8 mouse cellular contexts compared by ENCODE assay signal in the genomic region with DNA sequence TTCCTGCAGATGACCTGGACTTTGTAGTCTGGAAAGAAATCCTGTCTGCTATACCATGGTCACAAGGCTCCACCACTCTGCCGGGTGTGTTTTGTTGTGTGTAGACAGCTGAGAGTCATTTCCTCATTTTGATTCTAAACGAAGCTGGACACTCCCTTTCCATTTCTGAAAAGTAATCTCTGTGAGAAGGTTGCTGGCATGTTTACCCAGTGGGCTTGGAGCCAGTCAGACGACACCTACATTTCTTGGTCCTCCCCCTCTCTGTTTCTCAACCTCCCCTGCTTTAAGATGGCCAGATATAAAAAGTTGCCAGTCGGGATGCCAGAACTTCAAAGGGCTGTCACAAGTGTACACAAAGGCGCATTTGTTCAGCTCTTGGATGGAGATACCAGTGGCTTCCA.
DNase-seq lines count a peak whose midpoint lies in the region; ATAC-seq lines count a peak whose summit lies in the region.

No protein-coding gene starts in this region.

- no peak overlapping the region for H3K9ac ChIP-seq in kidney, embryonic 15.5 days
- H3K9ac ChIP-seq in embryonic facial prominence, embryonic 11.5 days (replicated peaks; ENCODE audit: low read length) = no peak overlapping the region
- H3K9ac ChIP-seq in intestine, embryonic 16.5 days (ENCODE audit: low read depth, low read length) = no peak overlapping the region
- H3K9ac ChIP-seq in stomach, embryonic 16.5 days (ENCODE audit: low read length) = no peak overlapping the region

- no peaks in the 10 kb centered on the region for H3K9me3 ChIP-seq in kidney, embryonic 15.5 days (replicated peaks)
- no peaks in the 10 kb centered on the region for H3K9me3 ChIP-seq in embryonic facial prominence, embryonic 11.5 days (replicated peaks; ENCODE audit: control insufficient read depth, low read length)
- no peaks in the 10 kb centered on the region for H3K9me3 ChIP-seq in intestine, embryonic 16.5 days (ENCODE audit: control insufficient read depth, low read length)
- H3K9me3 ChIP-seq in stomach, embryonic 16.5 days (replicated peaks; ENCODE audit: control insufficient read depth, low read length) = 0 out of 2 replicates have a peak, but pooled peaks cover 4% of the 10 kb centered on the region

- H3K36me3 ChIP-seq in kidney, embryonic 15.5 days = no peaks in the 10 kb centered on the region
- H3K36me3 ChIP-seq in embryonic facial prominence, embryonic 11.5 days (replicated peaks; ENCODE audit: control insufficient read depth, insufficient read depth, low read depth, low read length) = no peaks in the 10 kb centered on the region
- H3K36me3 ChIP-seq in intestine, embryonic 16.5 days (ENCODE audit: control insufficient read depth, insufficient read depth, low read length) = no peaks in the 10 kb centered on the region
- no peaks in the 10 kb centered on the region for H3K36me3 ChIP-seq in stomach, embryonic 16.5 days (ENCODE audit: control insufficient read depth, insufficient read depth, low read length)

- H3K4me1 ChIP-seq in kidney, embryonic 15.5 days = peaks cover 8% of the 10 kb centered on the region
- H3K4me1 ChIP-seq in embryonic facial prominence, embryonic 11.5 days (ENCODE audit: control insufficient read depth, insufficient read depth, low read length) = no peaks in the 10 kb centered on the region; the same call in 1 of the 2 replicates
- peaks cover 3% of the 10 kb centered on the region; the same call in 1 of the 2 replicates for H3K4me1 ChIP-seq in intestine, embryonic 16.5 days (ENCODE audit: control insufficient read depth, insufficient read depth, low read length)
- peaks cover 9% of the 10 kb centered on the region; the same call in 1 of the 2 replicates for H3K4me1 ChIP-seq in stomach, embryonic 16.5 days (ENCODE audit: control insufficient read depth, insufficient read depth, low read length)

- H3K27me3 ChIP-seq in kidney, embryonic 15.5 days = no peaks in the 10 kb centered on the region
- no peaks in the 10 kb centered on the region for H3K27me3 ChIP-seq in embryonic facial prominence, embryonic 11.5 days (ENCODE audit: control insufficient read depth, insufficient read depth, low read length)
- no peaks in the 10 kb centered on the region for H3K27me3 ChIP-seq in intestine, embryonic 16.5 days (replicated peaks; ENCODE audit: control insufficient read depth, insufficient read depth, low read length)
- H3K27me3 ChIP-seq in stomach, embryonic 16.5 days (ENCODE audit: control insufficient read depth, insufficient read depth, low read length) = no peaks in the 10 kb centered on the region

- ATAC-seq in kidney, embryonic 15.5 days (replicated peaks; ENCODE audit: low FRiP score) = peak; percentile 81
- peak; percentile 62; the same call in 1 of the 2 replicates for ATAC-seq in embryonic facial prominence, embryonic 11.5 days (replicated peaks; ENCODE audit: insufficient number of reproducible peaks, low FRiP score, low TSS enrichment, low read depth)
- peak; percentile 76 for ATAC-seq in intestine, embryonic 16.5 days
- peak; percentile 80; the same call in 1 of the 2 replicates for ATAC-seq in stomach, embryonic 16.5 days (ENCODE audit: insufficient read depth, low FRiP score)

- WGBS in kidney, embryonic 15.5 days = 10% methylated on average over 5 of the region's 5 CpGs
- WGBS in embryonic facial prominence, embryonic 11.5 days = 13% methylated on average over 5 of the region's 5 CpGs
- WGBS in intestine, embryonic 16.5 days = 17% methylated on average over 5 of the region's 5 CpGs
- WGBS in stomach, embryonic 16.5 days = 13% methylated on average over 5 of the region's 5 CpGs

- H3K4me3 ChIP-seq in kidney, embryonic 15.5 days (replicated peaks) = no peak overlapping the region
- no peak overlapping the region for H3K4me3 ChIP-seq in embryonic facial prominence, embryonic 11.5 days (ENCODE audit: low read depth, low read length)
- no peak overlapping the region for H3K4me3 ChIP-seq in intestine, embryonic 16.5 days (ENCODE audit: low read length)
- H3K4me3 ChIP-seq in stomach, embryonic 16.5 days (replicated peaks; ENCODE audit: low read length) = no peak overlapping the region

- no peak for DNase-seq in kidney, adult 8-10 months
- DNase-seq in embryonic facial prominence, embryonic 11.5 days (ENCODE audit: low spot score) = peak; percentile 64
- no peak for DNase-seq in layer of hippocampus, adult 11-12 months (ENCODE audit: low spot score)
- no peak for DNase-seq in layer of hippocampus, adult 9-10 months (ENCODE audit: low spot score)
- no peak for DNase-seq in cerebellum, adult 9-10 months

- peak overlapping the region; percentile 19; the same call in 1 of the 2 replicates for H3K4me2 ChIP-seq in kidney, embryonic 15.5 days
- H3K4me2 ChIP-seq in embryonic facial prominence, embryonic 11.5 days (ENCODE audit: low read depth, low read length) = no peak overlapping the region
- no peak overlapping the region for H3K4me2 ChIP-seq in intestine, embryonic 16.5 days (ENCODE audit: low read depth, low read length)
- H3K4me2 ChIP-seq in stomach, embryonic 16.5 days (ENCODE audit: low read depth, low read length) = peak overlapping the region; percentile 17; the same call in 1 of the 2 replicates

- H3K27ac ChIP-seq in kidney, embryonic 15.5 days = peak overlapping the region; percentile 75
- peak overlapping the region; percentile 35; the same call in 1 of the 2 replicates for H3K27ac ChIP-seq in embryonic facial prominence, embryonic 11.5 days (replicated peaks; ENCODE audit: low read depth, low read length)
- no peak overlapping the region for H3K27ac ChIP-seq in intestine, embryonic 16.5 days (ENCODE audit: low read length)
- H3K27ac ChIP-seq in stomach, embryonic 16.5 days (ENCODE audit: low read length) = peak overlapping the region; percentile 59

Comparison
In these comparisons a context has a peak if more than half of its experiments do, and no peak if none do; other contexts are left out.
1. H3K4me2 ChIP-seq: peak in kidney, embryonic 15.5 days (single experiment) and stomach, embryonic 16.5 days (single experiment); none in embryonic facial prominence, embryonic 11.5 days (single experiment) and intestine, embryonic 16.5 days (single experiment).
2. Peak in every context shown above with its lines, with median percentiles within 50 percentile points of each other: ATAC-seq.